Mouse (Mus musculus) ES-E14 (cell line): ENCODE measurements around the gene Stat5b. TPM values are rescaled to one million over a fixed set of nuclear protein-coding genes. Genes with fewer than 3 reads are reported as not detected.
A peak's percentile ranks its signal among the peaks of the same experiment; 100 is the strongest.

Experiments used
- DNase-seq: peaks from one replicate; pipeline ENCODE4 v3.0.0-alpha.2; 2013; ENCODE audit warnings: low read depth, low spot score
- H3K27ac ChIP-seq: 2 replicates; pipeline ENCODE4 v1.5.1; 2012; ENCODE audit warnings: low read depth, mild to moderate bottlenecking, low read length, moderate library complexity, mixed read lengths; ENCODE audit not compliant: poor library complexity, insufficient read depth, severe bottlenecking
- H3K36me3 ChIP-seq: 2 replicates; pipeline ENCODE4 v1.6.1; 2012; ENCODE audit warnings: mild to moderate bottlenecking, low read length, moderate library complexity, mixed read lengths; ENCODE audit not compliant: control insufficient read depth, poor library complexity, insufficient read depth, severe bottlenecking
- H3K4me1 ChIP-seq, 2 experiments: fragments of 150-350 bp in 1 of 2; sonication (generic) in 1 of 2; 2 replicates each; pipeline ENCODE4 v1.6.1; 2012; ENCODE audit warnings: low read length in 2 of 2, mild to moderate bottlenecking in 1 of 2, mixed read lengths in 1 of 2; ENCODE audit not compliant: control insufficient read depth in 2 of 2, insufficient read depth in 2 of 2, poor library complexity in 1 of 2
- H3K4me3 ChIP-seq, 2 experiments: fragments of 150-350 bp in 1 of 2; sonication (generic) in 1 of 2; 2 replicates each; pipeline ENCODE4 v1.5.1; 2012; ENCODE audit warnings: low read length in 2 of 2, low read depth in 1 of 2, mild to moderate bottlenecking in 1 of 2, mixed read lengths in 1 of 2; ENCODE audit not compliant: insufficient read depth in 1 of 2, poor library complexity in 1 of 2, severe bottlenecking in 1 of 2
- H3K9ac ChIP-seq: 2 replicates; pipeline ENCODE4 v1.6.1; 2012; ENCODE audit warnings: low read depth, mild to moderate bottlenecking, low read length, mixed read lengths; ENCODE audit not compliant: poor library complexity, insufficient read depth, severe bottlenecking
- H3K9me3 ChIP-seq: fragments of 150-350 bp; sonication (generic); 2 replicates; pipeline ENCODE4 v1.6.1; 2012; ENCODE audit warnings: low read depth, mild to moderate bottlenecking, low read length; ENCODE audit not compliant: control insufficient read depth, insufficient read depth
- CHD2 ChIP-seq: IDR thresholded peaks from 2 replicates; pipeline ENCODE4 v1.6.1; 2014; ENCODE audit warnings: mild to moderate bottlenecking, low read depth, low read length, inconsistent platforms
- HCFC1 ChIP-seq: IDR thresholded peaks from 2 replicates; pipeline ENCODE4 v1.6.1; 2012; ENCODE audit warnings: low read length, inconsistent platforms, borderline replicate concordance; ENCODE audit not compliant: insufficient read depth
- MAFK ChIP-seq: IDR thresholded peaks from 2 replicates; pipeline ENCODE4 v1.6.1; 2014; ENCODE audit warnings: mild to moderate bottlenecking, low read depth, low read length, inconsistent platforms; ENCODE audit not compliant: insufficient read depth
- ZC3H11A ChIP-seq: IDR thresholded peaks from 2 replicates; pipeline ENCODE4 v1.6.1; 2012; ENCODE audit warnings: low read depth, mild to moderate bottlenecking, inconsistent platforms, low read length, borderline replicate concordance
- ZNF384 ChIP-seq: IDR thresholded peaks from 2 replicates; pipeline ENCODE4 v1.6.1; 2012; ENCODE audit warnings: low read depth, low read length, inconsistent platforms
- in situ Hi-C, 2 experiments: fragments of 600-800 bp; cut with MboI; formaldehyde crosslinking; loops; one replicate each; pipeline ENCODE4 v1.15.1; 2025; ENCODE audit warnings: low sequenced_read_pairs in 2 of 2, inconsistent platforms in 1 of 2; ENCODE audit not compliant: unreplicated experiment in 2 of 2
- total RNA-seq: library from RNA; depleted of rRNA; stranded (reverse); fragments of 300-350 nt; gene quantifications from 2 replicates; pipeline ENCODE4 v1.2.3, GENCODE M21; 2012

Gene Stat5b
- total RNA-seq, 1 experiment: 3.4 TPM

- Histone ChIP-seq H3K9ac (peak overlapping the region; percentile 2; the same call in 1 of the 2 replicates), H3K9me3 (no peaks in the 10 kb centered on the region), H3K4me3 (peak overlapping the region; percentile 46 to 49; a peak in 2 of 4 replicates), H3K27ac (no peak overlapping the region), H3K4me1 (peaks cover 4 to 9% of the 10 kb centered on the region in 2 experiments; a peak in 2 of 4 replicates), H3K36me3 (no peaks in the 10 kb centered on the region)
- no peak for TF ChIP-seq ZC3H11A
- TF ChIP-seq MAFK: no peak
- no peak for TF ChIP-seq HCFC1
- TF ChIP-seq CHD2: no peak
- TF ChIP-seq ZNF384: no peak
- DNase-seq: no peak
- in situ Hi-C loops: no loop called here
These were observed 101.1 kb downstream of the Stat5b start for GRCm38 (mm10) chr11:100749469-100749868.

GRCm38 (mm10) chr11:100748620-100749019, 101.9 kb downstream of the Stat5b start:
- no peak overlapping the region for H3K9ac ChIP-seq
- H3K36me3 ChIP-seq: no peaks in the 10 kb centered on the region
- in situ Hi-C loops: no loop called here

GRCm38 (mm10) chr11:100747114-100747513, 103.4 kb downstream of the Stat5b start:
- TF ChIP-seq CHD2: no peak
- no peak for TF ChIP-seq ZNF384
- TF ChIP-seq HCFC1: no peak
- TF ChIP-seq MAFK: no peak
- no peak for TF ChIP-seq ZC3H11A
- no peak overlapping the region for H3K9ac ChIP-seq
- no peaks in the 10 kb centered on the region for H3K36me3 ChIP-seq
- no peak for DNase-seq
- H3K4me3 ChIP-seq: no peak overlapping the region
- in situ Hi-C loops: no loop called here
- H3K4me1 ChIP-seq: peaks cover 4 to 9% of the 10 kb centered on the region in 2 experiments; a peak in 2 of 4 replicates
- no peaks in the 10 kb centered on the region for H3K9me3 ChIP-seq
- H3K27ac ChIP-seq: no peak overlapping the region

More at GRCm38 (mm10) chr11:100748620-100749019, 101.9 kb downstream of the Stat5b start:
- TF ChIP-seq ZC3H11A (no peak), HCFC1 (no peak), MAFK (no peak), ZNF384 (no peak), CHD2 (no peak)
- H3K4me3 ChIP-seq: no peak overlapping the region
- H3K9me3 ChIP-seq: no peaks in the 10 kb centered on the region
- no peak overlapping the region for H3K27ac ChIP-seq
- no peak for DNase-seq
- peaks cover 4 to 9% of the 10 kb centered on the region in 2 experiments; a peak in 2 of 4 replicates for H3K4me1 ChIP-seq

GRCm38 (mm10) chr11:100746546-100746945, 104.0 kb downstream of the Stat5b start:
- no peaks in the 10 kb centered on the region for H3K9me3 ChIP-seq
- no peak overlapping the region for H3K9ac ChIP-seq
- no peak for DNase-seq
- TF ChIP-seq ZC3H11A (no peak), ZNF384 (no peak), CHD2 (no peak), MAFK (no peak), HCFC1 (no peak)
- H3K27ac ChIP-seq: no peak overlapping the region
- peaks cover 4 to 9% of the 10 kb centered on the region in 2 experiments; a peak in 2 of 4 replicates for H3K4me1 ChIP-seq
- in situ Hi-C loops: no loop called here
- no peak overlapping the region for H3K4me3 ChIP-seq
- H3K36me3 ChIP-seq: no peaks in the 10 kb centered on the region

- Histone ChIP-seq H3K36me3 (no peaks in the 10 kb centered on the region), H3K9me3 (no peaks in the 10 kb centered on the region), H3K4me3 (no peak overlapping the region), H3K4me1 (peaks cover 4 to 9% of the 10 kb centered on the region in 2 experiments; a peak in 2 of 4 replicates), H3K9ac (no peak overlapping the region), H3K27ac (no peak overlapping the region)
- in situ Hi-C loops: no loop called here
- TF ChIP-seq HCFC1 (no peak), ZNF384 (no peak), ZC3H11A (no peak), MAFK (no peak), CHD2 (no peak)
- peak; percentile 73 for DNase-seq
These were observed 105.4 kb downstream of the Stat5b start for GRCm38 (mm10) chr11:100745085-100745484.
